Mouse (Mus musculus) WW6 (cell line): ENCODE measurements around the gene C2cd5.
"Not testable (repeated sequence)": the region's sequence is repeated elsewhere in the genome, so short reads cannot be mapped to it uniquely, and the experiment has no call there.

Experiments
- DNase-seq: peaks from one replicate; pipeline ENCODE4 v3.0.0-alpha.2; 2013; ENCODE audit warnings: low read depth, low spot score

C2cd5 gene

DNA sequence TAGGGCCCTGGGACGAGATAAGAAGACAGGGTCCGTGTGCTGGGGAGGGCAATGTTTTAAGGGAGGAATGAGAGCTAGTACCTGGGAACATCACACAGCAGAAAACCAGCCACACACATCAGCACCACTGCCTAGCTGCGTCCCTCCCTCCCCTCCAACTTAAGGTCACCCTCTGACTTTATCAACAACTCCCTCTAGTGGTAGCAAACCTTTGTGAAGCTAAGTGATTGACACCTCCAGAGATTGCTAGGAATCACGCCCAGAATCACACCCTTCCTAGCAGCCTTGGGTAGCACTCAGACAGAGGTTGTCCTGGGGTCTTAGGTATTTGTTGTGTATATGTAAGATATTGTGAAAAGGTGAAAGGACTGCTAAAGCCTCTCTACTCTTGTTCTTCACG, 79.3 kb downstream of the C2cd5 start:
- peak; percentile 92 for DNase-seq

DNA sequence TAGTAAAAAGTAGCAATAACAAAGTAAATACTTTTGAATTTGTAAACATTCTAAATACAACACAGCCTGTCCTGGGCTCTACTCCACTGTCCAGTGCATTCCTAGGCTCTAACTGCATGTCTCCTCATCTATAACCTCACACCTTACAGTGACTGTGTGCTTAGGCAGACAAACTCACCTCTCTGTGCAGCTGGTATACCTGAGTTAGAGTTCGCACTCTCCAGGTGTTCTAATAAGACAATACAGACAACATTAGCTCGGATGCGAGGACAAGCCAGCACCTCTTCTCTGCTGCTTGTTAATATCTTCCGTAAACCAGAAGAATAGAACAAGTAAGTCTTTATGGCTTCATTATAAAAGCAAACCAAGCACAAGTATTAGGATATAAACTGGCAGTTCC, 79.8 kb downstream of the C2cd5 start:
- DNase-seq, result no peak

DNA sequence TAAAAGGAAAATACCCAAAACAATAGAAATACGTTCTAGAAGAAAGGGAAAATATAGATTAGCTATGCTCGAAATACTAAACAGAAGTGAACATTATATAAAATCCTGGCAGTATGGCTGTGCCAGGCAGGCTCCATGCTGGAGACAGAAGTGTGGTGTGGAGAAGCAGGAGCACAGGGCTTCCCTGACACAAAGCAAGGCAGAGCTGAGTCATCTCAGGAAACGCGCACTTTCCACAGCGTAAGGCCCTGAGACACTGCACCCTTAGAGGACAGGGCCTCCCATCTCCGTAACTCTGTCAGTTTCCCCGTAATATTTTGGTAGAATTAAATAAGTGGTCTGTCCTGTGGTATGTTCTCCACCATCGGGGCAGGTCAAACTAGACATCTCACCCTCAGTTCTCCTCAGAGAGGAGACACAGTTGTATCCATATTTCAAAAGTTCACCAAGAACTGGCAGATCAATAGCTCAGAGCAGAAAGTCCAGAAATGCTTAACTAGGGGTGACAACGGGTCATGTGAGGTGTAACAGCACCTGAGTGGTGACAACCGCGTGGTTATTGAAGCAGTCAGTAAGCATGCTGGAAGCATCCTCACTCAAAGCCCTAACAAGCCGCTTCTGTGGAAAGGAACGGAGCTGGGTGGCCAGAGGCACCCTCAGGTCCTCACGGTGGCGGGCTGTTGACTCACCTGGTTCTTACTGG, 87.3 kb downstream of the C2cd5 start:
- DNase-seq, result no peak

DNA sequence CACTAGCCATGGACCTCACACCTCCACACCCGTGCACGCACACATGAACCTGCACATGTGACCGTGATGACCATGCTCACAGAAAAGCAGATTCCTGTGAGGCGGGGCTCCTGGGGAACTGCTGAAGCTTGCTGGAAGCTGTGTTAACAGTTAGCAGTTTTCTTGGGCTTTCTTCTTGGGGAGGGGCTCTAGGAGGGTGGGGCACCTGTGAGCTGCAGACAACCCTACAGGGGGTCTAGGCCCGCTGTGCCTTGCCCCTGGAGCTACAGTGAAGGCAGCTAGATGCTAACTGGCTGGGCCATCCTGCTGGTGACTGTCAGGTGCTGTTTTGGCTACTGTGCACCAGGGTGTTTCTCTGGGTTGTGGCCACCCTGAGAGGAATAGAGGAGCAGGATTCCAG, 91.1 kb downstream of the C2cd5 start:
- no peak for DNase-seq

DNA sequence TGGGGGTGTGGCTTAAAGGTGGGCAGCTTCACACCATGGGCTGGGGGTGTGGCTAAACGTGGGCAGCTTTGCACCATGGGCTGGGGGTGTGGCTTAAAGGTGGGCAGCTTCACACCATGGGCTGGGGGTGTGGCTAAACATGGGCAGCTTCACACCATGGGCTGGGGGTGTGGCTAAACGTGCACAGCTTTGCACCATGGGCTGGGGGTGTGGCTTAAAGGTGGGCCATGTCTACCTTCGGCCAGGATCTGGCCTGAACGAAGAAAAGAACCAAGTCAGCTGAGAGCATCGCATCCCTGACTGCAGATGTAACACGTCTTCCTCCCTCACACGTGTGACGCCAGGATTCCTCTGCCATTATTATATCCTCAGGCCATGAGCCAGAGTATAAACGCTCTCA, 94.7 kb downstream of the C2cd5 start:
- DNase-seq, result not testable (repeated sequence)

DNA sequence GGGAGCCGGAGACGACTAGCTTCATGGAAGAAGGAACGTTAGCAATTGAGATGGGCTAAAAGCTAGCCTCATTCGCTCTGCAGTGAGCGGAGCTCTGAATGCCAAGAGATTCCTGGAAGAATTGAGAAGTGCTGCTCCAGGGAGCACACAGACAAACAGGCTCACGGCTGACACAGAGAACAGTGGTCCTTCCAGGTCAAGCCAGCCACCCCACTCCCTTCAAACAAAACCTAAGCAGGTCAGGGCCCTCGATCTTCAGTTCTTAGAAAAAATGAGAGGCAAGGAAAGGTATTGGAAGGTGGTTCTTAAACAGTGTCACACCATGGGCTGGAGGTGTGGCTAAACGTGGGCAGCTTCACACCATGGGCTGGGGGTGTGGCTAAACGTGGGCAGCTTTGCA, 95.1 kb downstream of the C2cd5 start:
- no peak for DNase-seq

DNA sequence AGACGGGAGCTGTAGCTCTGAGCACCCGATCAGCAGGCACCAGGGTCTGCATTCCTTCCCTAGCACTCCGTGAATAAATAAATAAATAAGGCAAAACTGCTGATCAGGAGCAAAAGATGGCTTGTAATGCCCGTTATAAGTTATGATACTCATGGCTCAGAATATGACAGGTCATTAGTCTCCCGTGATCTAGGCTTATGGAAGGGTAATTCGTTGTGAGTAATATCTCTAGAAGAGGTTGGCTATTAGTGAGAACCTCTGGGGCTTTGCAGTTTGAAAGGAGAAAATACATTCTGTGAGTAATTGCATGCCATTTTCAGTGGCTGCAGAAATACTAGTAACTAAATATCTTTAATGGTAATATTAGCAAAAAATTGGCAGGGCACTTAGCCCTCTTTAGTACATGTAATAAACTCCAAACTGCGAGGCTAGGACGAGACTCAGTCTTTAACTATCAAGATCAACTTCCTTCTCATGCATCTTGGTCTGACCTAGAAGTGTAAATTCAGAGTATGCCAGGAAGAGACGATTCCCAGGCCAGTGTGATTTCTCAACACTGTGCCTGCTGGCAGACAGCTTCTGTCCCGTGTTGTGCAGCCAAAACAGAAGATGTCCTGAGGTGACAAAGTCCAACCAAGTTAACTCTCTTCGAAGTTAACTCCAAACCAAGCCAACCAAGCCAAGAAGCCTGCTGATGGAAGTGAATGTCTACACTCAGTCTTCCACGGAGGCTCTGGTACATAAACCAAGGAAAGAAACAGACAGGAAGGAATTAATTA, 101.5 kb downstream of the C2cd5 start:
- no peak for DNase-seq

DNA sequence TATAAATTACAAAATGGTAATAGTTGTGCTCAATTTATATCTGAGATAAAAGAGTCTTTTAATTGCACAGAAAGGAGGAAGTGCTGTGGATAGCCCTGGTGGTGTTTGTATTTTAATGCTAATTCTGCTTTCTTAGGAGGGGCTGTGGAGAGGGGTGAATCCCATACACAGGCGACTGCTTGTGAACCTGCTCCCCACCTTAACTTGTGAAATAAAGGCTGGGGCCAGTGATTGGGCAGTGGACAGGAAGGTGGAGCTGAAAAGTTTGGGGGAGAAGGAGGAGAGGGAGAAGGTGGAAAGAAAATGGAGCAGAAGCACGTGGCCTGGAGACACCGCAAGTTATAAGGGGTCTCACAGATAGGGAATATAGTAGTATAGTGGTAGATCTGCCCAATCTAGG, 103.1 kb downstream of the C2cd5 start:
- no peak for DNase-seq

DNA sequence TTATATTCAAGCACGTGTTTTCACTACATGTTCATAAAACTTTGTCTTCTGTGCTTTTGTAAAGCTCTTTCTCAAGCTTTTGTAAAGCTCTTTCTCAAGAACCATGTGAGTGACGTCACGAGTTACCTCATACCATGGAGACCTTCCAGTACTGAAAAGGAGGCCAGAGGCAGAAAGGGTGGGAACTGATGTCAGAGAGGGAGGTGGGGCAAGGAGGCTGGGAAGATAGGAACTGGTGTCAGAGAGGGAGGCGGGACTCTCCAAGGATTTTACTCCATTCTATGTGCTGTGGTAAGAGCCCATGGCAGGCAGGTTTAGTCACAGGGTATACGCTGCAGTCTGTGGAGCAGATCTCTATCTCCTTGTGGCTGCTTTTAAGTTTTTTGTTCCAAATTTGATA, 104.4 kb downstream of the C2cd5 start:
- no peak for DNase-seq

DNA sequence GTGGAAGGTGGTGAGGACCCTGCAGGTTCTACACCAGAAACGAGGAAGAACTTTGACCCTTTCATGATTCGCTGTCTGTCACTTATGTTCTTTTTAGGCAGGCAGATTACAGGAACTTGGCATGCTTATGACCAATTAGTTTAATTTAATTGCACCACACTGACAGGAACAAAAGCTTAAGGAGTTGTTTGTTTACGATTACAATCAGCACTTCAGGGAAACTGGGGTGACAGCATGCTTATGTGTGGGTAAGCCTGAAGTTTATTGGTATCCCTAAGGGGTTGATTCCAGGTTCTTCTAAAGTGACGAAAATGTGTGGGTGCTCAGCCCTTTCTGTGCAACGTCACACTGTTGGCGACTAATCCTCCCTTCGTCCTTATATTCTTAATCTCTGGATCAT, 105.1 kb downstream of the C2cd5 start:
- DNase-seq, result no peak

DNA sequence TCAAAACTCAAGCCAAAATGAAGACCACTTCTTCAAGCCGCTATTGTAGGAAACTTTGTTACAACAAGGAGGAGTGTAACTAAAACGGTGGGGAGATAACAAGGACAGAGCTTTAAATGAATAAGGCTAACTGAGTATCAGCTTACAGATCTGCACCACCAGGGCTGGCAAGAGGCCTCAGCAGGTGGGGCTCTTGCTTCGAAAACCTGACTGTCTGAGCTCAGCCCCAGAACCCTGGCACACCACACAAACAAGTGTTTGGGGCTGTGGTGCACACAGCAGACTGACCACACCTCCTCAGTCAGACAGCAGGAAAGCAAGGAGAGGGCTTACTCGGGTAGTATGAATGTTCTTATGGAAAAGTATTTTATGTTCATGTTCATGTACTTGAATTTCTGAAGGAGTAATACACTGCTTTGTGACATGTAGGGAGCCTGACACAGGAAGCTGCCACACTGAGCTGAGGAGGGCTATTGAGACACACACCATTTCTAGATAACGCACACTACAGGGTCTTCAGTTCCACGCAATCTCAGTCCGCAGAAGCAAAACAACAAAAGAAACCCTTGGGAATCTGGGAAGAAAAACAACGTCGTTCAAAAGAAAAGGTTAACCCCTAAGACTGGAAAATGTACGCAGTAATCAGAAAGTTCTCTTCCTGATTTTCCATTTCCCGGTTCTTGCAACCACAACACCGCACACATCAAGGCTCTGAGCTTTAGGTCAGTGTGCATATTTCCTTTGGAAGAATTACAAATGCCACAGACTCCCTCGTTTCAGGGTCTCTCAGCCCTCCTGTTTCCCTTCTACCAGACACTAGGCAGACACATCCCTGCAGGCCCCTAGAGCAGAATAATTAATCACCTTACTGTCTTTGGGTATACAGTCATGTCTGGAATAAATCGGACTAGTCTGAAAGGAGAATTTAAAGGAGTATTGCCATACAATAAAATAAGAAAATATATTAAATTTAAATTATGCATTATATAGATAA, 105.9 kb downstream of the C2cd5 start:
- no peak for DNase-seq

DNA sequence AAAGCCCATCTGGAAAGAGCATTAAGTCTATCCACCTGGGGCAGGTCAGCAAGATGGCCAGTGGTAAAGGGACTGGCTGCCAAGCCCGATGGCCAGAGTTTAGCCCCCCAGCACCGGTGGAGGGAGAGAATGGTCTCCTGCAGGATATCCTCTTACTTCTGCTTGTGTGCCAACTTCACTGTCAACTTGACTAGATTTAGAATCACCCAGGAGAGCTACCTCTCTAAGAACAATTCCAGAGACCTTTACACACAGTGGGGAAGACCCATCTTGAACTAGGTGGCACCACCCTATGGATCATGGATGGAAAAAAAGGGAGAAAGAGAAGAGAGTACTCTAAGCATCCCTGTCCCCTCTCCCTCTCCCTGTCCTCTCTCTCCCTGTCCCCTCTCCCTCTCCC, 107.0 kb downstream of the C2cd5 start:
- no peak for DNase-seq

DNA sequence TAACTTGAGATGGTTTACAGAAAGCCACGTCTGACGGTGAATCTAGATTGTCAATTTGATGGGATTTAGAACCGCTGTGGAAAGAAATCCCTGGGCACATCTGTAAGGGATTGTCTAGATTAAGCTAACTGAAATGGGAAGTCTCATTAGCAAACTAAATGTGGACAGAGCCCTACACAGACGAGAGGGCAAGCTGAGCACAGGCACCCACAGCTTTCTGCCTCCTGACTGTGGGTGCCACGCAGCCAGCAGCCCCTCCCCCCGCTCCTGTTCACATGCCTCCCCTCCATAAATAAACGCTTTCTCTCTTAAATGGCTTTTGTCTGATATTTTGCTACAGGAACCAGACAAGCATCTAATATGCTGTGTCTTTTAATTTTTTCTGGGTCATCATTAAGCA, 107.8 kb downstream of the C2cd5 start:
- no peak for DNase-seq

DNA sequence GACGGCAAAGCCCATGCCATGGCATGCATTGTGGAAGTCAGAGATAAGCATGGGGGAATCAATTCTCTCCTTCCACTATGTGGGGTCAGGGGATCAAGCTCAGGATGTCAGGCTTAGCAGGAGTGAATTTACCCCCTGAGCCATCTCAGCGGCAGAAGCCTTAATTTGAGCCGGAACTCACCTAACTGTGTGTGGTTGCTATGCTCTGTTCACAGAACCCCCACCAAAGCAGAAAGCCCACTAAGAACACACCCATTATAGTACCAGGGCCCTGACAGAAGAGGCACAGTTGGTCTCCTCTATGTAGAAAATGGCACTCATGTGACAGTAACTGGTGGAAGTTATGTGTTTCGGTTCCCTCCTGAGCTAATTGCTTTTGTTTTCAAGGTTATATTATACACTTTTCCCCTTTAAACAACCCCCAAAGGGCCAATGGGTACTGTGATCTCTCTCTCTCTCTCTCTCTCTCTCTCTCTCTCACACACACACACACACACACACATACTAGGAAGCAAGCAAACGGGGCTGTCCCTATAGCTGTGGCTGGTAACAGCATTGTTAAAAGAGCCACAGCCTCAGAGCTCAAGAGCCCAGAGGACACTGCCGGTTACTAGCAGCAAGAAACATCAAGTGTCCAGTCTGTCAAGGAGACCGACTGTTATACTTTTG, 108.4 kb downstream of the C2cd5 start:
- no peak for DNase-seq

DNA sequence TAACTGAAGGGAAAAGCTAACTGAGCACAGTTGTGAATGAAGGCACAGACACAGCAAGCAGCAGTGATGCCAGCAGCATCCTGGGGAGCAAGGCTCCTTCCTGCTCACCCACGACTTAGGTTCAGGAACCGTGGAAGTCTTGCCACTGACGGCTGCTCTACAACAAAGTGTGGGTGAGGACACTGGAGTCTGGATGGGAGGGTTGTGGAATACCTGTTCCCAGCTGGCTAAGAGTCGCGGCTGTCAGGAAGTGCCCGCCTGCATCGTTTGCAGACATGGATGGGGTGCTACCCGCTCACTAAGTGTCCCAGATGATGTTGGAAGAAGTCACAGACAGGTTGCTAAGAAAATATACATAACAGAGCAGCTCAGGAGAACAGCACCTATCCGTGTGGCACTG, 109.4 kb downstream of the C2cd5 start:
- DNase-seq, result no peak

DNA sequence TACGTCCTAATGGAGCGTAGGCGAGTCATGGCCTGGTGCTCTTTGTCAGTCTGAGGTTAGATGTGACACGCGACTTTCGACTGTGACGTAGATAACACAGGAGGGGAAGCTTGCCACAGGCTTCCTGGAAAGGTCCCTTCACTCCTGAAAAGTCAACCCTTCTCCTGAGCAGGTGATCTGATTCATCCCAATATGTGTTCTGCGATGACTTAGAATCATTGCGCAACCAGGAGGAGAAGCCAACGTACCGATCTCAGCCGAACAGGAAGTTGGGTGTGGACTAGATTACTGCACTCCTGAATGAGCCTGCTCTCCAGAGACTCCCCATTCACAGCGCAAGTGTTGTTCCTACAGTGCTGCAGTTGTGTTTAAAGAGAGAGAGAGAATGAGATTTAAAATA, 110.4 kb downstream of the C2cd5 start:
- DNase-seq, result no peak

DNA sequence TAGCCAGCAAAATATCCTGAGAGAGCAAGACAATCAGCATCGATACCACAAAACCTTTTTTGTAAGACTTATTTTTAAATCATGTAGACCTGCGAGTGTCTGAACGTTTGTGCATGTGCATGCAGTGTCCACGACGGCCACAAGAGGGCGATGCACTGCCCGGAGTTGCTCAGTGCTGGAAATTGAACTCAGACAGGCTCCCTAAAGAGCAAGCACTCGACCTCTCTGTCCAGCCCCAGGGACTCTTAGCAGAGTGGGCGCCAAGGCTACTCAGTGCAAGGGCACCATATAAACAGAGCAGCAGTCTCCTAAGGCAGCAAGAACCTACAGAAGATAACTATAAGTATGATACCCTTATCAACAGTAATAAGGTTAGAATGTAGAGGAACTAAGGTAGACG, 111.2 kb downstream of the C2cd5 start:
- no peak for DNase-seq

DNA sequence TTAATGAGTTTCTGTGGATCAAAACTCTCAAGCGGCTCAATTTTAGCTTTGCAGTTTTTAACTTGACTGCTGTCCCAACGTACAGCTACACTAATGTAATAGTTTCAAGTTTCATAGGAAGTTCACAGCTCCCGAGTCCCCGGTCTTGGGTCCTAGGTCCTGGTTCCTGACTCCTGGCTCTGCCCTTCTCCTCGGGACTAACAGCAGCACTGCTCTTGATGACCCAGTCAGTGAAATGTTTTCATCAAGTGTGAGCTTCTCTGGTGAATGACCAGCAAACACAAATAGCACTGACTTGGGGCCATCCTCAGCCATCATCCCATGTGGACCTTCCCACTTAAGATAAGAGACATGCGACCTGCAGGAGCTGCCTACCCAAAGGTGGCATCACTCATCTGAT, 111.7 kb downstream of the C2cd5 start:
- no peak for DNase-seq

DNA sequence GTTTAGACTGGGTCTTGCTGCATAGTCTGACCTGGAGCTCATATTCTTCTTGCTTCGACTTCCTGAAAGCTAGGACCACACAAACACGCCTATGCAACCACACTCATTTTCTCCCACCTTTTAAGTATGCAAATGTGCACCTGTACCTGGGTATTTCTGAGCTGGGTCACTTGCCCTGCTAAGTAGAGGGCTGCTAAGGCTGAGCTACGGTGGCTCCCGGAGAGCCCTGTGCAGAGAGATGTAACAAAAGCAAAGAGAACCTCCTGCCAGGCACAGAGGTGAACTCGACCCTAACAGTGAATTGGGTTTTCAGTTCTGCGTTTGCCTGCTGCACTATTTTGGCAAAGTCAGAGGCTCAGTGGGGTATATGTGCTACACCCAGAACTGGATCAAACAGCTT, 112.3 kb downstream of the C2cd5 start:
- no peak for DNase-seq

DNA sequence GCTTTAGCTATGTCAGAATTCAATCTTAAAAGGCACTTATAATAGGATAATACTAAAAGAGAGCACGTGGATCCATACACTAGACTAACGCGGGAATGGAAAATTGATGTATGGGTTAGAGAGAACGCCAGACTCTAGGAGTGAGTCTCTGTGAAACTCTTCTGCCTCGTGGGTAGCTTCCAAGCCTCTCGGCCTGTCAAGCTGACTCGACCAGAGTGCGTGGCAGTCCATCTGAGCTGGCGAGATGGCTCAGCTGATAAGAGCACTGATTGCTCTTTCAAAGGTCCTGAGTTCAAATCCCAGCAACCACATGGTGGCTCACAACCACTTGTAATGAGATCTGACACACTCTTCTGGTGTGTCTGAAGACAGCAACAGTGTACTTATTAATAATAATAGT, 113.2 kb downstream of the C2cd5 start:
- not testable (repeated sequence) for DNase-seq

DNA sequence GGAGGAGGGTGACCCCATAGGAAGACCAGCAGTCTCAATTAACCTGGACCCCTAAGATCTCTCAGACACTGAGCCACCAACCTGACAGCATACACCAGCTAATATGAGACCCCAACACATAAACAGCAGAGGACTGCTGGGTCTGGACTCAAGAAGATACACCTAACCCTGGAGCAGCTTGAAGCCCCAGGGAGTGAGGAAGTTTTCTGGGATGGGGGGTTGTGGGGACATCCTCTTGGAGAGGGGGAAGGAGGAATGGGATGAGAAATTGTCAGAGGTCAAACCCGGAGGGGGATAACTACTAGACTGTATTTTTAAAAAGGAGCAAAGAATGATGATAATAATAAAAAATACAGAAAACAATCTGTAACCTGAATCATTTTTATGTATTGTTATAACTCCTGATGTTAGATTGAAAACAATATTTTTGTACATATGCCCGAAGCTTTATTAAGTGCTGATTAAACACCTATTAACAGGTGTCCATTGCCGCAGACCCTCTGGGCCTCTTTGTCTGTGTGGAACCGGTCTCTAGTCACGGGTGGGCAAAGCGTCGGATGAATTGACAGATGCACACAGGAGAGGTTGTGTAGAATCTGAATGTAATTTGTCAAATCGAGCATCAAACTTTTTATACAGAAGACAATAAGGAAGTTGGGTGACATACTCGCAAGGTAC, 114.2 kb downstream of the C2cd5 start:
- not testable (repeated sequence) for DNase-seq
